Mouse (Mus musculus): ENCODE results near the gene Prnd.

Prnd gene

GRCm38 (mm10) chr2:131988550-131988949, 37.9 kb downstream of the Prnd start:
- DNase-seq: no peak

- DNase-seq: no peak
These were observed 41.8 kb downstream of the Prnd start for GRCm38 (mm10) chr2:131992487-131992886.

- DNase-seq: no peak
These were observed 42.5 kb downstream of the Prnd start for GRCm38 (mm10) chr2:131993151-131993550.

- peak; percentile 42 to 61 for DNase-seq
These were observed 43.0 kb downstream of the Prnd start for GRCm38 (mm10) chr2:131993563-131994088.

- no peak for DNase-seq
These were observed 44.3 kb downstream of the Prnd start for GRCm38 (mm10) chr2:131994971-131995370.

GRCm38 (mm10) chr2:131995742-131996141, 45.1 kb downstream of the Prnd start:
- DNase-seq: no peak

- DNase-seq: no peak
These were observed 45.7 kb downstream of the Prnd start for GRCm38 (mm10) chr2:131996369-131996768.

- no peak for DNase-seq
These were observed 46.7 kb downstream of the Prnd start for GRCm38 (mm10) chr2:131997356-131997755.

- no peak for DNase-seq
These were observed 51.2 kb downstream of the Prnd start for GRCm38 (mm10) chr2:132001696-132002334.

GRCm38 (mm10) chr2:132003916-132004315, 53.3 kb downstream of the Prnd start:
- DNase-seq: no peak

- DNase-seq: peak; percentile 64
These were observed 54.0 kb downstream of the Prnd start for GRCm38 (mm10) chr2:132004495-132005136.

GRCm38 (mm10) chr2:132005445-132005844, 54.8 kb downstream of the Prnd start:
- no peak for DNase-seq

All from B cell, adult 2 months (primary cell).